Mouse (Mus musculus) hindbrain, embryonic 15.5 days (tissue): Measurements from ENCODE around the gene Prkch. TPM values are rescaled to one million over a fixed set of nuclear protein-coding genes. Genes with fewer than 3 reads are reported as not detected.

Experiments used
- ATAC-seq: fragments of 200-750 bp; cut with Nextera tagmentation; 2 replicates; pipeline ENCODE4 v1.8.0; 2017; ENCODE audit warnings: low read depth, moderate number of reproducible peaks, moderate TSS enrichment; ENCODE audit not compliant: low FRiP score
- H3K27ac ChIP-seq: fragments of 300-500 bp; sonication (generic); replicated peaks from 2 replicates; pipeline ENCODE4 v1.5.1; 2015; ENCODE audit warnings: mild to moderate bottlenecking, inconsistent platforms
- H3K27me3 ChIP-seq: fragments of 300-500 bp; sonication (generic); 2 replicates; pipeline ENCODE4 v1.6.1; 2015; ENCODE audit warnings: control low read depth, inconsistent platforms
- H3K36me3 ChIP-seq: fragments of 300-500 bp; sonication (generic); 2 replicates; pipeline ENCODE4 v1.6.1; 2015; ENCODE audit warnings: control low read depth, inconsistent platforms
- H3K4me1 ChIP-seq: fragments of 300-500 bp; sonication (generic); replicated peaks from 2 replicates; pipeline ENCODE4 v1.6.1; 2015; ENCODE audit warnings: control low read depth, inconsistent platforms
- H3K4me2 ChIP-seq: fragments of 300-500 bp; sonication (generic); 2 replicates; pipeline ENCODE4 v1.6.1; 2015; ENCODE audit warnings: moderate library complexity, mild to moderate bottlenecking, inconsistent platforms
- H3K4me3 ChIP-seq: fragments of 300-500 bp; sonication (generic); 2 replicates; pipeline ENCODE4 v1.5.1; 2015; ENCODE audit warnings: mild to moderate bottlenecking, inconsistent platforms
- H3K9ac ChIP-seq: fragments of 300-500 bp; sonication (generic); 2 replicates; pipeline ENCODE4 v1.6.1; 2015; ENCODE audit warnings: inconsistent platforms
- H3K9me3 ChIP-seq: fragments of 300-500 bp; sonication (generic); 2 replicates; pipeline ENCODE4 v1.6.1; 2016; ENCODE audit warnings: control low read depth, inconsistent platforms
- WGBS: fragments of 180-500 bp; shearing (Covaris S2); methylation state at CpG from one replicate; pipeline ENCODE4 v1.1.7; 2015; 5-methylcytosine and 5-hydroxymethylcytosine counted together
- polyA plus RNA-seq: library from polyadenylated mRNA; unstranded; fragments of >200 nt; fragmentation: Nextera tagmentation; extraction: Ambion mirVana; gene quantifications from 2 replicates; pipeline ENCODE4 v1.2.1, GENCODE M21; 2015

The Prkch gene
- polyA plus RNA-seq, 1 experiment from 2014 or later, result 8.6 TPM

DNA sequence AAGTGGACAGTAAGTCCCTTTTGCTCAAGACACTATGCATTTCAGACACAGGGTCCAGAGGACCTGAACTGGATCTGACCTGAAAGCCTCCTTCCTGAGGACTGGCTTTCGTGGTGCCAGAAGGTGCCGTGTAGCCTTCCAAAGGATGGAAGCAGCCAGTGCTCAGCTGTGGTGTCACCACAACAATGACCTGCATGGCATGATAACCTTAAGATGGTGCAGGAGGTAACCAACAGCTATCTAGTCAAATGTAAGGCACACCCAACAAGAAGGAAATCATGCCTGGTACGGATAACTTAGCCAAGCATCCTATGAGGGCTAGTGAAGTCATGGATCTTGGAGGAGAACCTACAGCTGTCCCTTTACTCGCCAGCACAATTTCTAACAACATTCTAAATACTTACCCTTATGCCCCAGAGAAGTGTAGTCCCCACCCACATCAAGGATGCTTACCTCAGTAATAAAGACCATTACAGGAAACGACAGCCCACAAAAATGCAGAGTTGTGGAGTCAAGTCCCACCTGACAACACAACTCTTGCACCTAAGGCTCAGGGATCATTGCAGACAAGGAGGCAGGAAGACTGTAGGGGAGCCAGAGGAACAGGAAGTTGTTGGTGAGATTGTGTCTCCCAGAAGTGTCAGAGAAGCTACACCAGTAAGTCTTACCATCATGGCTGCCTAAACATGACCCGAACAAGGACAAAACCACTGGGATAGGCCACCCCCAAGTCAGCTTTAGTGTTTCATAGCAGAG, 40.9 kb downstream of the Prkch start:
- no peak overlapping the region for H3K4me3 ChIP-seq
- H3K27ac ChIP-seq, result no peak overlapping the region
- H3K27me3 ChIP-seq, result no peaks in the 10 kb centered on the region
- H3K9me3 ChIP-seq, result no peaks in the 10 kb centered on the region
- no peaks in the 10 kb centered on the region for H3K4me1 ChIP-seq
- H3K9ac ChIP-seq, result no peak overlapping the region
- 94% methylated on average over 6 of the region's 6 CpGs for WGBS
- no peak for ATAC-seq
- no peak overlapping the region for H3K4me2 ChIP-seq
- H3K36me3 ChIP-seq, result no peaks in the 10 kb centered on the region

DNA sequence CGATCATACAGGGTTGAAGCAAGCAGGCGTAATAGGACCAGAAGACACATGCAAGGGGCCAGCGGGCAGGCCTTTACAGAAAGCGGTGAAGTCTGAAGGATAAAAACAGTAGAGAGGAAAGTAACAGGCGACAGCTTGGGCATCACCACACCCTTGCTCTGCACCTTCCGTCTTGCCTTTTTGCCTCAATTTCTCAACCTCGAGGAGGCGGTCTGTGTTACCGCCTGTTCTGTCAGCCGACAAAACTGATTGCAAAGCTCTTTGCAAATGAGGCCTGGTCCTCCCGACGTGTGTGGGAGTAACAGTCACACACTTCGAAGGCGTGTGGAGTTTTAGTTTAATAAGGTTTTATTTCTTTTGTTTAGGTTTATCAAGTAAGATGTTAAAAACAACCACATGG, 43.3 kb downstream of the Prkch start:
- Histone ChIP-seq H3K27me3 (no peaks in the 10 kb centered on the region), H3K36me3 (no peaks in the 10 kb centered on the region), H3K4me1 (no peaks in the 10 kb centered on the region), H3K4me3 (no peak overlapping the region), H3K4me2 (no peak overlapping the region), H3K9ac (no peak overlapping the region), H3K27ac (no peak overlapping the region), H3K9me3 (no peaks in the 10 kb centered on the region)
- 92% methylated on average over 14 of the region's 14 CpGs for WGBS
- no peak for ATAC-seq

DNA sequence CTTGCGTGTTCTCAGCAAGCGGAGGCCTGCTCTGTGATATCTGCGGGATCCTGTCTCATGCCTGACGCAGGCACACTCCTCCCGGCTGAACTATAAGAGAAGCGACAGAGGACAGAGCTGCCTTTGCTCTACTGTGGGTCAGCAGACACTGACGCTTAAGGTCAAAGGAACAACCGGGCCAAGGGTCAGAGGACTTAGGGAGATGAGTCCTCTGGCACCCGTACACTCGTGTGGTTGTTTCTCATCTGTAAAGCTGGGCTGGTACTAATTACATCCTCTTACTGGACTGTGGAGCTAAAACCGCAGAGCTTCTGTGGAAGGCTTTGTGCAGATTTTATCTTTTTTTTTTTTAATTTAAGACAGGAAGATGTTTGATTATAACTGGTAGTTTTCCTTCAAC, 46.0 kb downstream of the Prkch start:
- WGBS, result 81% methylated on average over 11 of the region's 11 CpGs
- no peak overlapping the region for H3K9ac ChIP-seq

DNA sequence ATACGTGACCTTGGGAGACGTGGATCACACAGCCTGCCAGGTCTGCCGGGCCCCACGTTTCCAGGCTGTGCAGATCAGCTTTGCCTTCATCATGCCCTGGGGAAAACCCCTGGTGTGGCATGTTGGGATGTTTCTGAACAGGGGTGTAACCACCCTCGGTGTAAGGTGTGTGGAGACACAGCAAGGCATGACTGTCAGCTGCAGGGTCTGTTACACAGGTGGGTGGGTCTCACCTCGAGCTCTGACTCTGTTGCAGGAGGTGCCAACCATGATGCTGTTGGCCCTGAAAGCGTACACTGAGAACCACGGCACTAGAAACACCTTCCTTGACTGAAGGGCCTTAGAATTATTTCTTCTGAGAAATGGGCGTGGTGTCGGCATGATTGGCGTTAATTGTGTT, 46.6 kb downstream of the Prkch start:
- 87% methylated on average over 11 of the region's 11 CpGs for WGBS
- Histone ChIP-seq H3K9ac (no peak overlapping the region), H3K4me2 (no peak overlapping the region), H3K9me3 (no peaks in the 10 kb centered on the region), H3K4me3 (no peak overlapping the region), H3K27me3 (no peaks in the 10 kb centered on the region), H3K36me3 (no peaks in the 10 kb centered on the region), H3K27ac (no peak overlapping the region), H3K4me1 (no peaks in the 10 kb centered on the region)
- no peak for ATAC-seq

More for the DNA sequence above, 46.0 kb downstream of the Prkch start:
- Histone ChIP-seq H3K4me2 (no peak overlapping the region), H3K27ac (no peak overlapping the region), H3K36me3 (no peaks in the 10 kb centered on the region), H3K27me3 (no peaks in the 10 kb centered on the region), H3K4me1 (no peaks in the 10 kb centered on the region), H3K9me3 (no peaks in the 10 kb centered on the region), H3K4me3 (no peak overlapping the region)
- ATAC-seq, result no peak

DNA sequence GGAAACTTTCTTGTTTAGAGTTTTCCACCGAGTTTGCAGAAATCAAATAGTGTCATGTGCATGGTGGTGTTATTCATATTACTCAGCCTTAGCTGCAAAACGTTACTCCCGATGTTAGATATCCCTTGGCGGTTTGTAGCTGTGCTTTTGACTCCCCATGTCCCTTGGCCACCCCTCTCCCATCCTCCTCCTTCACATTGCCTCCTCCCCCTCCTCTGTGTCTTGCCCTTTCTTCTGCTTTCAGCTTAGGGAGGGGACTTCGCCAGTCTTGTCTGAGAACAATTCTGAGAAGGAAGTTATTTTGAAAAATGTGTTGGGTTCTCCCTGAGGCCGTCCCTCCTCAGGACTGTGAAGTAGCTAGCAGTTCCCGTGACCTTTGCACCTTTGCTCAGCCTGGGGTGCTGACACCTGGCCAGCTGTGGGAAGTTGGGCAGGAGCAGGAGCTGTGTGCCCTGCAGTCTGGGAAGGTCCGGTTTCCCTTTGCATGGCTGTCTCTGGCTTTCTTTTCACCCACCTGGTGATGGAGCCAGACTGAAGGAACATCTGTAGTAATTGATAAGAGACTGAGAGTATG, 48.2 kb downstream of the Prkch start:
- Histone ChIP-seq H3K9ac (no peak overlapping the region), H3K4me1 (no peaks in the 10 kb centered on the region), H3K27me3 (no peaks in the 10 kb centered on the region), H3K9me3 (no peaks in the 10 kb centered on the region), H3K27ac (no peak overlapping the region), H3K36me3 (no peaks in the 10 kb centered on the region), H3K4me3 (no peak overlapping the region), H3K4me2 (no peak overlapping the region)
- WGBS, result 27% methylated on average over 8 of the region's 8 CpGs
- no peak for ATAC-seq

DNA sequence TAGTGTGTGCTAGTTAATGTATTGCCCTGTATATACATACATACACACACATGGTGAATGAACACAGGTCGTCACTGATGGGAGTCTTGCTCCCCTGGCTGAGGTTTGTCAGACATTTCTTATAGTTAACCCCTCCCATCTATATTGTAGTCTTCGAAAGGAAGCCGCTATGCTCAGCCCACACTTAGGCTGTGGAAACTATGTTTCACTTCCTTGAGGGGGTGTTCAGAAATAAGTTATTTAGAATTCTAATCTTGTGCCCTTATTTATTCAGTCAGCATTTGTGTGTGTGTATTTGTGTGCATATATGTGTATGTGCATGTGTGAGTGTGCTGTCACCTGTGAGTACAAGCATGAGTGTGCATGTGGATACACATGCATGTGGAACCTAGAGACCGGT, 49.1 kb downstream of the Prkch start:
- no peak overlapping the region for H3K27ac ChIP-seq
- no peaks in the 10 kb centered on the region for H3K9me3 ChIP-seq
- 93% methylated on average over 4 of the region's 4 CpGs for WGBS
- H3K4me3 ChIP-seq, result no peak overlapping the region
- no peaks in the 10 kb centered on the region for H3K27me3 ChIP-seq
- no peak overlapping the region for H3K4me2 ChIP-seq
- no peaks in the 10 kb centered on the region for H3K4me1 ChIP-seq
- H3K9ac ChIP-seq, result no peak overlapping the region
- no peaks in the 10 kb centered on the region for H3K36me3 ChIP-seq
- ATAC-seq, result no peak

DNA sequence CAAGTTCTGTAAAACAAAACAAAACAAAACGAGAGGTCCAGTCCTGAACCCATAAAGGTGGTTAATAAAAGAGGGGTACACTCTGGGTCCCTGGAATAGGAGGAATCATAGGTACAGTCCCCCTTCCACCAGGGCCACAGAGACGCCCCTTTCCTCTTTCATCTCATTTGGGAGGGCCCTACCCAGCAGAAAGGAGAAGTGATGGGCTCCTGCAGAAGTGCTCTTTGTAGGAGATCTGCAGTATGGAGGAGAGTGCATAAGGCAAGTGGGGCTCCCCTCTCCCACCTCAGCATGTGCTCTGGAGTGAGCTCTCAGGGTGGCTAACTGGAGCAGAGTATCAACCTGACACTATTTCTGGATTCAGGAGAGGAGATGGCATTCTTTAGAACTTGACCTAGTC, 55.0 kb downstream of the Prkch start:
- Histone ChIP-seq H3K4me2 (no peak overlapping the region), H3K4me3 (no peak overlapping the region), H3K36me3 (no peaks in the 10 kb centered on the region), H3K27me3 (no peaks in the 10 kb centered on the region), H3K9ac (no peak overlapping the region), H3K27ac (no peak overlapping the region), H3K4me1 (no peaks in the 10 kb centered on the region), H3K9me3 (no peaks in the 10 kb centered on the region)
- ATAC-seq, result no peak
- 74% methylated on average over 2 of the region's 2 CpGs for WGBS

DNA sequence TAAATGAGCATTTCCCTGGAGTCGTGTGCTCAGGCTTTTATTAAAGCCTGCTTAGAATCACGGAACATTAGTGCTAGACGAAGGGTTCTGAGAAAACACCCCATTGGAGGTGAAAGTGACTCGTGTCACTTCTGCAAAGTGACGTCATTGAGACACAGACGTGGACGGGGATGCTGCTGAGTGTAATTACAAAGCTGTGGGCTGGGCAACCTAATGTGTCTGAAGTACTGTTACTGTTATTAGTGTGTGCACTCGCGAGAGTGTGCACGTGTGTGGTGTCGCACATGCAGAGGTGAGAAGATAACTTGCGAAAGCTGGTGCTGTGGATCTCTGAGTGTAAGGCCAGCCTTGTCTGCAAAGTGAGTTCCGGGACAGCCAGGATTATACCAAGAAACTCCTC, 56.6 kb downstream of the Prkch start:
- Histone ChIP-seq H3K9ac (no peak overlapping the region), H3K4me3 (no peak overlapping the region), H3K4me2 (no peak overlapping the region), H3K36me3 (no peaks in the 10 kb centered on the region), H3K27ac (no peak overlapping the region), H3K4me1 (no peaks in the 10 kb centered on the region), H3K9me3 (no peaks in the 10 kb centered on the region), H3K27me3 (no peaks in the 10 kb centered on the region)
- WGBS, result 75% methylated on average over 13 of the region's 13 CpGs
- no peak for ATAC-seq

DNA sequence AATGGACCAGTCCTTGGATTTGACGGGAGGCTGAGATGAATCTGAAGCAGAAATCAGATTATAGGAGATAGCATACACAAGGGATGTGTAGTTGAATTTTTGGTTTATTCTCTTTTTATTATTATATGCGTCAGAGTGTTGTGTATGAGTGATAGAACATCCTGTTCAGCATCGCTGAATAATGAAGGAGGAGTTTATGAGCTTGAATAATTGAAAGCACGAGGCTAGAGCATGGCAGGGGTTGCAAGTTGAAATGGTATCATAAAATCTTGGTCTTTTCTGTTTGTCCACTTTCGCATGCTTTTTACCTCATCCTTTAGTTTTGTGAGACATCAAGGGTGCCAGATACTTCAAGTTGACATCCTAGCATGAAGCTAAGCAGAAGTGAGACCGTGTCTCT, 60.6 kb downstream of the Prkch start:
- Histone ChIP-seq H3K27ac (no peak overlapping the region), H3K36me3 (no peaks in the 10 kb centered on the region), H3K4me2 (no peak overlapping the region), H3K9ac (no peak overlapping the region), H3K27me3 (no peaks in the 10 kb centered on the region), H3K4me3 (no peak overlapping the region), H3K9me3 (no peaks in the 10 kb centered on the region), H3K4me1 (no peaks in the 10 kb centered on the region)
- 88% methylated on average over 6 of the region's 6 CpGs for WGBS
- no peak for ATAC-seq

DNA sequence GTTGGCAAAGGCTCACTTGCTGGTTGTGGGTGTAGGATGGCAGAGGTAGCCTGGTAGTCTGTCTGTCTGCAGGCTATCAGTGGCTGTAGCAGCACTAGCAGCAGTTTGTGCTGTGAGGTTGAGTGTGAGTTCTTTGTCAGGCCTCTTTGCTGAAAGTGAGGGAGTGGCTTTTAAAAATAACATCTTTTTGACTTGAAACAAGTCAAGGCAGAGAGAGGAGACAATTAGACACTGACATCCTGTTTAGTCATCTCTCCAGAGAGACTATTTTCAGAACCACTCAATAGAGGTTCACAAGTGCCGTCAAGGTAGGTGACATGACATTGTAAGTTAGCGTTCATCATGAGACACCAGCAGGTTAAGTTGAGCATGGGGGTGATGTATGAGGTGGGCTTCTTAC, 63.1 kb downstream of the Prkch start:
- Histone ChIP-seq H3K36me3 (no peaks in the 10 kb centered on the region), H3K27me3 (no peaks in the 10 kb centered on the region), H3K4me1 (no peaks in the 10 kb centered on the region), H3K4me3 (no peak overlapping the region), H3K4me2 (no peak overlapping the region), H3K9ac (no peak overlapping the region), H3K9me3 (no peaks in the 10 kb centered on the region), H3K27ac (no peak overlapping the region)
- WGBS, result 84% methylated on average over 2 of the region's 2 CpGs
- no peak for ATAC-seq

DNA sequence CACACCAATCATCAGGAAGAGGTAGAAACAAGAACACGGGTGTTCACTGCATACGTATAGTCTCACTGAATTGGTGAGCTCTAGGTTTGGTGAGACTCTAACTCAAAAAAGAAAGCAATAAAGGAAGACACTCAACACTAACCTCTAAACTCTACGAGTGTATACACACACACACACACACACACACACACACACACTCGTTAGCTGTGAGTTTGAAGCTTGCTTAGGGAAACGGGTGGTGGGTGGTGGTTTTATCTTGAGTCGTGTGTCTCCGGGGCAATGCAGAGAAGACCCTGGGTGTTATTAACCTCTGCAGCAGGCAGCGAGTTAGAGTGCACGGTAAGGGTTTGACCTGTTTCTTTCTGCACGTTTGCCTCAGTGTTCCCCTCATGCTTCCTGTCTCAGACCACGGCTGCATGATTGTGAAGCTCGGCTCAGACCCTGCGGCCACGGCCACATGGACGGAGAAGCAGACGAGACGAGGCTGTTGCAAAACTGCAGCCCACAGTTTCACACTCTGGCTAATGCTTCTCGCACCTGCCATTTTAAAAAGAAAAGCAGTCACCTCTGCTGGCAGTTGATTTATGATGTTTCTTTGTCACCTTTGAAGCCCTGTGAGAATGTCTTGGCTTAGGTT, 72.1 kb downstream of the Prkch start:
- no peak overlapping the region for H3K4me3 ChIP-seq
- H3K9ac ChIP-seq, result no peak overlapping the region
- ATAC-seq, result no peak
- H3K4me2 ChIP-seq, result no peak overlapping the region
- no peak overlapping the region for H3K27ac ChIP-seq
- no peaks in the 10 kb centered on the region for H3K36me3 ChIP-seq
- WGBS, result 76% methylated on average over 18 of the region's 18 CpGs
- no peaks in the 10 kb centered on the region for H3K9me3 ChIP-seq
- no peaks in the 10 kb centered on the region for H3K27me3 ChIP-seq
- no peaks in the 10 kb centered on the region for H3K4me1 ChIP-seq

DNA sequence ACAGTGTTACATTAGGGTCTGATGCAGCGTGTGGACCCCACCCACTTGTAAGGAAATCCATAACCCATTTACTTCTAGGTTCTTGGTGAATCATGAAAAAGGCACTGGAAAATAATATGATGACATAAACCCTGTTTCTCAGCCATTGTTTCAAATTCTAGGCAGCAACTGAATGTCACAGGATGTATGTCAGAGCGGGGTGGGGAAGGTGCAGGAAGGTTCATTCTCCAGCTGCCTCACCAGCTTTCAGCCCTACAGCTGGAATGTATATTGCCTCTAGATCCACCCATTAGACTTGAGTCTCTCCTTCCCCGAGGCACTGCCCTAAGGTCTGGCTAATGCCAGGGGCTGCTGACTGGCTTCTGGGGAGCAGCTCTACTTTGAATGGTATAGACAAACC, 78.8 kb downstream of the Prkch start:
- no peak overlapping the region for H3K27ac ChIP-seq
- H3K4me1 ChIP-seq, result no peaks in the 10 kb centered on the region
- no peak for ATAC-seq
- H3K27me3 ChIP-seq, result no peaks in the 10 kb centered on the region
- no peak overlapping the region for H3K4me3 ChIP-seq
- 82% methylated on average over 3 of the region's 3 CpGs for WGBS
- H3K36me3 ChIP-seq, result no peaks in the 10 kb centered on the region
- no peak overlapping the region for H3K9ac ChIP-seq
- no peak overlapping the region for H3K4me2 ChIP-seq
- no peaks in the 10 kb centered on the region for H3K9me3 ChIP-seq
